Mouse (Mus musculus): ENCODE results near the gene Mpst. TPM values are rescaled to one million over a fixed set of nuclear protein-coding genes. Genes with fewer than 3 reads are reported as not detected.

Gene Mpst
- 5.1 TPM in 2 replicates for polyA plus RNA-seq (2014; fragmentation: Nextera tagmentation; extraction: Ambion mirVana)

DNA sequence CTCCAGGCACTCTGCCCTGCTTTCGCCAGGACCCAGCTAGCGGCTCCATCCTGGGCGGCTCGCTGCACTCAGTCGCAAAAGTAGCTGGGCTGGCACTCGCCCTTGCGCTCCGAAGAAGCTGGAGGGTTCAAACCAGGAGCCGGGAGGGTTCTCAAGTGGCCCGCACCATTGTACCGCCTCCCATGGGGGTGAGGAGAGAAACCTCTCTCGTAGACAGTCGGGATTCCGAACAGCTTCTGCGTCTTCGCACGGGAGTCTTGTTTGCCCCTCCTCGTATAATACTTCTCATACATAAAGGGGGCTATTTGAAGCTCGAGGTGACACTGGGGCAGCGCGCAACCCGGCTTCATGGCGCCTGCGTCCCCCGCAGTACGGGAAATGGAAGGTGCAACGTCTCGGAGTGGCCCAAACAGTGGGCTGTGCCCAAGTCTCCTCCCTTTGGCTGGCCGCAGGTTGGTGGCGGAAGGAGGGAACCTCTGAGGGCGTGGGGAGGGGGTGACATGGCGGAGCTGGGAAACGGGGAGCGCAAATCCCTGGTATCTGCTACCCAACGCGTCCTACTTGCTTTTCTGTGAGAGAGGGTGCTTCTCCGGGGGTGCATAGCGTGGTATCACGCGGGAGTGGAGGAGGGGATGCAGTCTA is at the start of gene Mpst:
Gene Mpst (plus strand): TSS at position 124 of the 642 bp plus-strand sequence.
- Histone ChIP-seq H3K9me3 (ENCODE audit: control insufficient read depth, low read length) (no peaks in the 10 kb centered on the region), H3K4me2 (peak within 1 kb of the TSS; percentile 92), H3K4me1 (replicated peaks; ENCODE audit: control insufficient read depth, insufficient read depth, low read length) (peaks cover 57% of the 10 kb centered on the region), H3K27me3 (replicated peaks; ENCODE audit: control insufficient read depth, insufficient read depth, low read length) (peaks cover 28% of the 10 kb centered on the region), H3K36me3 (ENCODE audit: control insufficient read depth, insufficient read depth, low read length) (no peaks in the 10 kb centered on the region), H3K4me3 (ENCODE audit: low read depth, low read length) (peak within 1 kb of the TSS; percentile 78), H3K27ac (ENCODE audit: low read depth, low read length) (peak within 1 kb of the TSS; percentile 98), H3K9ac (ENCODE audit: low read depth, low read length) (peak within 1 kb of the TSS; percentile 86)
- WGBS = under 1% methylated on average over 40 of the region's 40 CpGs
- ATAC-seq (replicated peaks; ENCODE audit: low FRiP score) (peak; percentile 87), DNase-seq (ENCODE audit: low spot score) (peak; percentile 88)

DNA sequence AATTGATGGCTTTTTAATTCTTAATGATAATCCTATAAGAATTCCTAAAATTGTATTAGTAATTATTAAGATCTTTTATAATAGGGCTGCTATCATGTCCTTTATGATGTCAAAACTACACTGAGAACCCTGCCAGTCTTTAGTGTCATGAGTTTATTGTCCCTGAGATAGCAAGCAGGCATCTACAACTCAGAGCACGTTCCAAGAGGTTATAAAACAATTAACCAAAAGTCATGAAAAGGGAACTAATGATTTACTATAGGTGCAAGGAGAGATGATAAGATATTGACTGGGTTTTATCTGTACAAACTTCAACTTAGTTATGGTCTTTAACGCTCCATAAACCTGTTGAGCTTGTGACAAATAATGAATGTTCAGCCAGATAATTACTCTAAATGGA is 40.3 kb upstream of the Mpst start:
- Histone ChIP-seq H3K4me2 (no peak overlapping the region), H3K9me3 (ENCODE audit: control insufficient read depth, low read length) (no peaks in the 10 kb centered on the region), H3K27ac (ENCODE audit: low read depth, low read length) (no peak overlapping the region), H3K4me1 (replicated peaks; ENCODE audit: control insufficient read depth, insufficient read depth, low read length) (peaks cover 2% of the 10 kb centered on the region; the same call in 1 of the 2 replicates), H3K27me3 (replicated peaks; ENCODE audit: control insufficient read depth, insufficient read depth, low read length) (peaks cover 13% of the 10 kb centered on the region), H3K9ac (ENCODE audit: low read depth, low read length) (no peak overlapping the region), H3K36me3 (ENCODE audit: control insufficient read depth, insufficient read depth, low read length) (no peaks in the 10 kb centered on the region), H3K4me3 (ENCODE audit: low read depth, low read length) (no peak overlapping the region)
- 54% methylated on average over 2 of the region's 2 CpGs for WGBS
- ATAC-seq (replicated peaks; ENCODE audit: low FRiP score) (no peak), DNase-seq (ENCODE audit: low spot score) (no peak)

DNA sequence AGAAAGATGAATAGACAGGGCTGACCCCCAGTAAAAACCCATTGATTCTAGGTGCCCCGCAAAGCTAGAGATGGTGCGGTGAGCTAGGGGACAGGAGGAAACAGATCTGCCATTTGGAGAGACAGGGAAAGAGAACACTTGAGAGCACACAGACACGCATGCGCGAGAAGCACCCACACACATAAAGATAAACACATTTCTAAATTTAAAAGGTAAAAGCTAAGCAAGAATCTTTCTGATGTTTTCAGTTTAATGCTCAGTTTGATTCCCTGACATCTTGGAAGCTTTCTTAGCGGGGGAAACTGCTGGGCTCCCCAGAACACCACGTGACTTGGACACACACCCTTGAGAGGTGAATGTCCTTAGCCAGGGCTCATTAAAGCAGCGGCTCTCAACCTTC is 39.3 kb upstream of the Mpst start:
- H3K4me1 ChIP-seq (replicated peaks; ENCODE audit: control insufficient read depth, insufficient read depth, low read length) = peaks cover 3% of the 10 kb centered on the region; the same call in 1 of the 2 replicates
- H3K9me3 ChIP-seq (ENCODE audit: control insufficient read depth, low read length) = no peaks in the 10 kb centered on the region
- H3K27ac ChIP-seq (ENCODE audit: low read depth, low read length) = no peak overlapping the region
- DNase-seq (ENCODE audit: low spot score) (no peak), ATAC-seq (replicated peaks; ENCODE audit: low FRiP score) (no peak)
- peaks cover 13% of the 10 kb centered on the region for H3K27me3 ChIP-seq (replicated peaks; ENCODE audit: control insufficient read depth, insufficient read depth, low read length)
- H3K4me2 ChIP-seq = no peak overlapping the region
- no peak overlapping the region for H3K4me3 ChIP-seq (ENCODE audit: low read depth, low read length)
- H3K9ac ChIP-seq (ENCODE audit: low read depth, low read length) = no peak overlapping the region
- no peaks in the 10 kb centered on the region for H3K36me3 ChIP-seq (ENCODE audit: control insufficient read depth, insufficient read depth, low read length)
- 78% methylated on average over 8 of the region's 8 CpGs for WGBS

DNA sequence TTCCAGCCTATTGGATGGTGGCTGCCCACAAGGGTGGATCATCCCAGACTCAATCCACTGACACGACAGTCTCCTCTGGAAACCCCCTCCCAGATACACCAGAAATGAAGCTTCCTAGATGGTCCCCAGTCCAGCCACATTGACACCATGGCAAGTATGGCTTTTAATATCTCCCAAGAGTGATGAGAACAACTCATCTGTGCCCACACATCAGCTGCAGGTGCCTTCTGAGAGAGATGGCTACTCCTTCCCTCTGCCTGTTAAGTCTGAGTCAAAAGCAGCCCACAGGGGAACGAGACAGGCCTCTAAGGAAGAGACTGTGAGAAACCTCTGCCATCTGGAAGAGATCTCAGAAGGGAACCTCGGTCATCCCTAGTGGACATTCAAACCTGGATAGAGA is 38.4 kb upstream of the Mpst start:
- 55% methylated on average over 3 of the region's 3 CpGs for WGBS
- no peak overlapping the region for H3K9ac ChIP-seq (ENCODE audit: low read depth, low read length)

DNA sequence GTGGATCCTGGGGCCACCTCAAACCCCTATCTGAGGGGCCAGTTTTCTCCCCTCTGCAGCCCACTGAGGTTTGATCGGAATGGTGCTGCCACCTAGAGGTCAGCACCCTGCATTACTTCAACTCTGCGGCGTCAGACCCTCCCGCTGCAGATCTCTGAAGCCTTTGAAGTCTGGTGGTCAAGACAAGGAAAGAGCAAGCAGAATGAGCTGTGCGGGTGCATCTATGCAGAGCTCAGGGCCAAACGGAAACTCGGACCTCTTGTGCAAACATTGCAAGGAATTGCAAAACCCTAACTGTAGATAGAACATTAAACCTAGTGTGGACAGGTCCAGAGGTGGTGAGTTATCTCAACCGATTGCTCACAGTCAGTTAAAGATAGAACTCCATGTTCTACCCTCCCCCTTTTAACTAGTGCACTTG is 37.3 kb upstream of the Mpst start:
- Histone ChIP-seq H3K9me3 (ENCODE audit: control insufficient read depth, low read length) (no peaks in the 10 kb centered on the region), H3K9ac (ENCODE audit: low read depth, low read length) (no peak overlapping the region), H3K4me3 (ENCODE audit: low read depth, low read length) (no peak overlapping the region), H3K36me3 (ENCODE audit: control insufficient read depth, insufficient read depth, low read length) (no peaks in the 10 kb centered on the region), H3K4me1 (replicated peaks; ENCODE audit: control insufficient read depth, insufficient read depth, low read length) (peaks cover 6% of the 10 kb centered on the region; the same call in 1 of the 2 replicates), H3K27me3 (replicated peaks; ENCODE audit: control insufficient read depth, insufficient read depth, low read length) (peaks cover 13% of the 10 kb centered on the region), H3K27ac (ENCODE audit: low read depth, low read length) (no peak overlapping the region), H3K4me2 (no peak overlapping the region)
- 4% methylated on average over 8 of the region's 8 CpGs for whole genome bisulfite sequencing
- DNase-seq (ENCODE audit: low spot score) = peak; percentile 70
- ATAC-seq (replicated peaks; ENCODE audit: low FRiP score) = peak; percentile 75

More for the DNA sequence above, 38.4 kb upstream of the Mpst start:
- Histone ChIP-seq H3K27me3 (replicated peaks; ENCODE audit: control insufficient read depth, insufficient read depth, low read length) (peaks cover 13% of the 10 kb centered on the region), H3K4me2 (no peak overlapping the region), H3K9me3 (ENCODE audit: control insufficient read depth, low read length) (no peaks in the 10 kb centered on the region), H3K27ac (ENCODE audit: low read depth, low read length) (no peak overlapping the region), H3K4me1 (replicated peaks; ENCODE audit: control insufficient read depth, insufficient read depth, low read length) (peaks cover 6% of the 10 kb centered on the region; the same call in 1 of the 2 replicates), H3K4me3 (ENCODE audit: low read depth, low read length) (no peak overlapping the region), H3K36me3 (ENCODE audit: control insufficient read depth, insufficient read depth, low read length) (no peaks in the 10 kb centered on the region)
- no peak for DNase-seq (ENCODE audit: low spot score)
- ATAC-seq (replicated peaks; ENCODE audit: low FRiP score) = no peak

DNA sequence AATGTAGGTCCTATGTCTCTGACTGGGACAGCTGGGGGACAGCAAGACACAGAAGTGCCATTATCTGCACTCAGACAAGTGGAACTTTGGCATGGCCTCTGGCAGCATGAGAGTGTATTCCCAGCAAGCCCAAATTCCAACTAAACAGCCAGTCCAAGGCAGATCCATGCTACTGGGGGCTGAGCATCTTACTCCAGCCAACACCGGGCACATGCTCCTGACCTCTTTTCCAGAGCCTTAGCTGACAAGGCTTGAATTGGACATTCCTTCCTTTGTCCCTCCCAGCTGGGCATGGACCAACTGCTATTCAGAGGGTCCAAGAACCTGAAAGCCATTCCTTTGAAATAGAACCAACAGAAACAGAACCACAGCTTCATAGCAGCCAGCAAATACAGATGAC is 36.6 kb upstream of the Mpst start:
- no peak overlapping the region for H3K9ac ChIP-seq (ENCODE audit: low read depth, low read length)
- DNase-seq (ENCODE audit: low spot score) (no peak), ATAC-seq (replicated peaks; ENCODE audit: low FRiP score) (no peak)
- H3K4me1 ChIP-seq (replicated peaks; ENCODE audit: control insufficient read depth, insufficient read depth, low read length) = peaks cover 9% of the 10 kb centered on the region; the same call in 1 of the 2 replicates
- H3K36me3 ChIP-seq (ENCODE audit: control insufficient read depth, insufficient read depth, low read length) = no peaks in the 10 kb centered on the region
- H3K4me3 ChIP-seq (ENCODE audit: low read depth, low read length) = no peak overlapping the region
- 84% methylated on average over 1 of the region's 1 CpGs for WGBS
- no peak overlapping the region for H3K27ac ChIP-seq (ENCODE audit: low read depth, low read length)
- H3K27me3 ChIP-seq (replicated peaks; ENCODE audit: control insufficient read depth, insufficient read depth, low read length) = peaks cover 13% of the 10 kb centered on the region
- no peak overlapping the region for H3K4me2 ChIP-seq
- H3K9me3 ChIP-seq (ENCODE audit: control insufficient read depth, low read length) = no peaks in the 10 kb centered on the region

DNA sequence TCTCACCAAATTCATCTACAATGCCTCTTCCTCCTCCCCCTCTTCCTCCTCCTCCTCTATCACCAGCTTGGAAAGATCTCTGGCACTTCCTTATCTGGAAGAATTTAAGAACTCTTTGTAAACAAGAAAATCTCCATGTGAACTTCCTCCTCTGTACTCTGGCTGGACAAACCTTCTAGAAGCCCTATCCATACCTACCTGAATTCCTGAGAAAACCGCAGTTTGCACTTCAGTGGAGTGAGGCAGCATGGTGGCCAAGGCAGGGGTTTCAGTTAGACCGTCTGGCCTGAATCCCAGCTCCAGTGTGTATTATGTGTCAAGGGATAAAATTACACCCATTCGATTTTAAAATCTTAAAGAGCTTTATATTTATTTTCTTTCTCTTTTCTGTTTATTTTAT is 33.4 kb upstream of the Mpst start:
- DNase-seq (ENCODE audit: low spot score) = no peak
- H3K27me3 ChIP-seq (replicated peaks; ENCODE audit: control insufficient read depth, insufficient read depth, low read length) = peaks cover 5% of the 10 kb centered on the region
- H3K27ac ChIP-seq (ENCODE audit: low read depth, low read length) = no peak overlapping the region
- peaks cover 9% of the 10 kb centered on the region; the same call in 1 of the 2 replicates for H3K4me1 ChIP-seq (replicated peaks; ENCODE audit: control insufficient read depth, insufficient read depth, low read length)
- H3K9me3 ChIP-seq (ENCODE audit: control insufficient read depth, low read length) = no peaks in the 10 kb centered on the region
- H3K4me3 ChIP-seq (ENCODE audit: low read depth, low read length) = no peak overlapping the region
- no peak overlapping the region for H3K9ac ChIP-seq (ENCODE audit: low read depth, low read length)
- H3K4me2 ChIP-seq = no peak overlapping the region
- no peaks in the 10 kb centered on the region for H3K36me3 ChIP-seq (ENCODE audit: control insufficient read depth, insufficient read depth, low read length)
- WGBS = 77% methylated on average over 3 of the region's 3 CpGs
- ATAC-seq (replicated peaks; ENCODE audit: low FRiP score) = no peak

DNA sequence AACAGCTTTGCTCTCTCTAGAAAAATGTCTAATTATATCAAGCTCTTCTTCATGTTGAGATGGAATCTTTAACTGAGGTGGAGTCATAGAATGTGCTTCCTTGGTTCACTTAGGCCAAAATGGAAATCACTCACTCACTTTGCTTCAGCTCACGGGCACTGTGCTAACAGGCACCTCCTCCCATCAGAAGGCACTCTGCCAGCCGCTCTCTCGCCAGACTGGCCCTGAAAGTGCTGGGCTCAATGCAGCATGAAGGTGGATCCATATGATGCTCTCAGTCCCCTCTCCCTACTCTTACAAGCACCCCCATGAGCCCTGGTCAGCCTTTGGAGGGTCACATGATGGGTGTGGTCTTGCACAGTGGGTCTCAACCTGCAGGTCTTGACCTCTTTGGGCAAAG is 32.0 kb upstream of the Mpst start:
- Histone ChIP-seq H3K9me3 (ENCODE audit: control insufficient read depth, low read length) (no peaks in the 10 kb centered on the region), H3K9ac (ENCODE audit: low read depth, low read length) (no peak overlapping the region), H3K4me3 (ENCODE audit: low read depth, low read length) (no peak overlapping the region), H3K4me1 (replicated peaks; ENCODE audit: control insufficient read depth, insufficient read depth, low read length) (peaks cover 10% of the 10 kb centered on the region; the same call in 1 of the 2 replicates), H3K4me2 (no peak overlapping the region), H3K27ac (ENCODE audit: low read depth, low read length) (no peak overlapping the region), H3K36me3 (ENCODE audit: control insufficient read depth, insufficient read depth, low read length) (no peaks in the 10 kb centered on the region), H3K27me3 (replicated peaks; ENCODE audit: control insufficient read depth, insufficient read depth, low read length) (peaks cover 3% of the 10 kb centered on the region)
- ATAC-seq (replicated peaks; ENCODE audit: low FRiP score) (no peak), DNase-seq (ENCODE audit: low spot score) (no peak)
- WGBS = 75% methylated on average over 3 of the region's 3 CpGs

DNA sequence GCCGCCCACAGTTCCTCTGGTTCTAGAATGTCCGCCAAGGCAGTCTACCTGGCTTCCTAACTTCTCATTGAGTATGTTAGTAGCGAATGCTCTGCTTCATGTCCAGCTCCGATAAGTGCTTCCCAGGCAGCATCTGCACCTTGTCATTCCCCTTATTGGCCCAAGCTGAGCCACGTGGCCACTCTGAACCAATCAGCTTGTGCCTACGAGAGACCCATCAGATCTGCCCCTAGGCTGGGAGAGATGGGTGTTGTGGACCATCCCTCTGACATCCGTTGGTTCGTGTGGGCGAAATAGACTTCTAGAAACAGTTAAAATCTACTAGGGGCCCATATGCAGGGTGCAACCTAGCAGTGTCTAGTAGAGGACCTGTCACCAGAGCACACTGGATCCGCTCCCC is 28.4 kb upstream of the Mpst start:
- no peak overlapping the region for H3K4me2 ChIP-seq
- H3K4me1 ChIP-seq (replicated peaks; ENCODE audit: control insufficient read depth, insufficient read depth, low read length) = peaks cover 6% of the 10 kb centered on the region; the same call in 1 of the 2 replicates
- no peaks in the 10 kb centered on the region for H3K9me3 ChIP-seq (ENCODE audit: control insufficient read depth, low read length)
- no peak overlapping the region for H3K4me3 ChIP-seq (ENCODE audit: low read depth, low read length)
- 76% methylated on average over 10 of the region's 10 CpGs for WGBS
- no peak for DNase-seq (ENCODE audit: low spot score)
- no peaks in the 10 kb centered on the region; the same call in 1 of the 2 replicates for H3K27me3 ChIP-seq (replicated peaks; ENCODE audit: control insufficient read depth, insufficient read depth, low read length)
- no peaks in the 10 kb centered on the region for H3K36me3 ChIP-seq (ENCODE audit: control insufficient read depth, insufficient read depth, low read length)
- ATAC-seq (replicated peaks; ENCODE audit: low FRiP score) = no peak
- no peak overlapping the region for H3K27ac ChIP-seq (ENCODE audit: low read depth, low read length)
- no peak overlapping the region for H3K9ac ChIP-seq (ENCODE audit: low read depth, low read length)
